Mouse (Mus musculus) limb, embryonic 13.5 days (tissue): ENCODE measurements around the gene Shank1. TPM values are rescaled to one million over a fixed set of nuclear protein-coding genes. Genes with fewer than 3 reads are reported as not detected.

Experiments used
- ATAC-seq: fragments of 200-750 bp; cut with Nextera tagmentation; 2 replicates; pipeline ENCODE4 v1.8.0; 2017; ENCODE audit warnings: low read depth, moderate number of reproducible peaks, moderate TSS enrichment; ENCODE audit not compliant: low FRiP score
- H3K27ac ChIP-seq: fragments of 300-500 bp; sonication (generic); 2 replicates; pipeline ENCODE4 v1.5.1; 2015; ENCODE audit warnings: inconsistent platforms, mild to moderate bottlenecking, moderate library complexity
- H3K27me3 ChIP-seq: fragments of 300-500 bp; sonication (generic); 2 replicates; pipeline ENCODE4 v1.6.1; 2015; ENCODE audit warnings: mild to moderate bottlenecking, inconsistent platforms
- H3K36me3 ChIP-seq: fragments of 300-500 bp; sonication (generic); 2 replicates; pipeline ENCODE4 v1.6.1; 2015; ENCODE audit warnings: inconsistent platforms, mild to moderate bottlenecking, moderate library complexity
- H3K4me1 ChIP-seq: fragments of 300-500 bp; sonication (generic); 2 replicates; pipeline ENCODE4 v1.6.1; 2015; ENCODE audit warnings: inconsistent platforms
- H3K4me2 ChIP-seq: fragments of 300-500 bp; sonication (generic); replicated peaks from 2 replicates; pipeline ENCODE4 v1.6.1; 2015; ENCODE audit warnings: inconsistent platforms, mild to moderate bottlenecking, moderate library complexity
- H3K4me3 ChIP-seq: fragments of 300-500 bp; sonication (generic); 2 replicates; pipeline ENCODE4 v1.5.1; 2015; ENCODE audit warnings: moderate library complexity, mild to moderate bottlenecking, inconsistent platforms
- H3K9ac ChIP-seq: fragments of 300-500 bp; sonication (generic); 2 replicates; pipeline ENCODE4 v1.6.1; 2015; ENCODE audit warnings: mild to moderate bottlenecking, inconsistent platforms
- H3K9me3 ChIP-seq: fragments of 300-500 bp; sonication (generic); 2 replicates; pipeline ENCODE4 v1.6.1; 2016; ENCODE audit warnings: inconsistent platforms
- WGBS: fragments of 180-500 bp; shearing (Covaris S2); methylation state at CpG from one replicate; pipeline ENCODE4 v1.1.7; 2015; 5-methylcytosine and 5-hydroxymethylcytosine counted together
- polyA plus RNA-seq: library from polyadenylated mRNA; unstranded; fragments of >200 nt; fragmentation: Nextera tagmentation; extraction: Ambion mirVana; gene quantifications from 2 replicates; pipeline ENCODE4 v1.2.1, GENCODE M21; 2015

The Shank1 gene
- polyA plus RNA-seq, 1 experiment from 2014 or later, result 3.3 TPM

DNA sequence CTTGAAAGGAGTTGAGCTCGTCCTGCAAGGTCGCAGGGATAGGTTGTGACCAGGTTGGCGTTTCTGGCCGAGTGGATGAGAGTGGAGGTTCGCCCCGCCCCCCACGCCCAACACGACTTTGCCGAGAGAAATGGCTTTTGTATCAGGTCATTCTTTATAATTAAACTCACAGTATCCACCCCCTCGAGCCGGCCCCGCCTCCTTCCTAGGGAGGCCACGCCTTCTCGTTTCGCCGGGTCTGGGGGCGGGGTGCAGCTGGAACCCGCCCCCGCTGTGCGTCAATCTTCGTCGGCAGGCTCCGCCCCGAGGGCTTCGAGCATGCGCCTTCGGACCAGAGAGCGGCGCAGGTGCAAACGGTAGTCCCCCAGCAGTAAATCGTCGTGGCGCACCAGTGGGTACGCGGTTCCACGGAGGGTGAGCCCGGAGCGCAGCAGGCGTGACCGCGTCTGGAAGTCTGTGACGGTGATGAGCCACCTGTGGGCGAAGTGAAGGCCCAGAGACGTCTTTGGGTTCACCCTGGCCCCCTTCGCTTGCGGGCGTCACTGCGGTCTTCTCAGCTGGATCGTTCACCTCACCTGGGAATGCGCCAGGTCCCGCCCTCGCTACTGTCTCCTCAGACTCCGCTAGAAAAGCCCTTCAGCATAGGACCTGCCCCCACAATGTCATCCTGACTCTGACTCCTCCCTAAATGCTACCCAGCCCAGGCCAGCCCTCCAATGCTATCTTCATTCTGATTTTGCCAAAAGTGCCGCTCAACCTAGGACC is 50.0 kb downstream of the Shank1 start:
- H3K9me3 ChIP-seq, result no peaks in the 10 kb centered on the region
- H3K4me1 ChIP-seq, result peaks cover 32% of the 10 kb centered on the region
- peaks cover 89% of the 10 kb centered on the region for H3K27me3 ChIP-seq
- H3K9ac ChIP-seq, result peak overlapping the region; percentile 48
- H3K4me3 ChIP-seq, result peak overlapping the region; percentile 46
- no peak overlapping the region for H3K27ac ChIP-seq
- ATAC-seq, result peak; percentile 60
- under 1% methylated on average over 54 of the region's 54 CpGs for WGBS
- peak overlapping the region; percentile 79 for H3K4me2 ChIP-seq
- no peaks in the 10 kb centered on the region for H3K36me3 ChIP-seq

- WGBS, result 8% methylated on average over 21 of the region's 21 CpGs
- peaks cover 85% of the 10 kb centered on the region for H3K27me3 ChIP-seq
- H3K9ac ChIP-seq, result no peak overlapping the region
- no peaks in the 10 kb centered on the region for H3K9me3 ChIP-seq
- H3K27ac ChIP-seq, result no peak overlapping the region
- no peak for ATAC-seq
- peak overlapping the region; percentile 79 for H3K4me2 ChIP-seq
- no peaks in the 10 kb centered on the region for H3K36me3 ChIP-seq
- peak overlapping the region; percentile 46 for H3K4me3 ChIP-seq
- peaks cover 32% of the 10 kb centered on the region for H3K4me1 ChIP-seq
Observed at GRCm38 (mm10) chr7:44360792-44361301, 50.8 kb downstream of the Shank1 start.

- H3K27me3 ChIP-seq, result peaks cover 4% of the 10 kb centered on the region; the same call in 1 of the 2 replicates
- H3K36me3 ChIP-seq, result no peaks in the 10 kb centered on the region
- no peaks in the 10 kb centered on the region for H3K9me3 ChIP-seq
- no peak for ATAC-seq
- no peak overlapping the region for H3K4me2 ChIP-seq
- no peak overlapping the region for H3K4me3 ChIP-seq
- H3K9ac ChIP-seq, result no peak overlapping the region
- WGBS, result 92% methylated on average over 8 of the region's 8 CpGs
- no peak overlapping the region for H3K27ac ChIP-seq
- peaks cover 9% of the 10 kb centered on the region for H3K4me1 ChIP-seq
Observed at GRCm38 (mm10) chr7:44372678-44373077, 62.6 kb downstream of the Shank1 start.

DNA sequence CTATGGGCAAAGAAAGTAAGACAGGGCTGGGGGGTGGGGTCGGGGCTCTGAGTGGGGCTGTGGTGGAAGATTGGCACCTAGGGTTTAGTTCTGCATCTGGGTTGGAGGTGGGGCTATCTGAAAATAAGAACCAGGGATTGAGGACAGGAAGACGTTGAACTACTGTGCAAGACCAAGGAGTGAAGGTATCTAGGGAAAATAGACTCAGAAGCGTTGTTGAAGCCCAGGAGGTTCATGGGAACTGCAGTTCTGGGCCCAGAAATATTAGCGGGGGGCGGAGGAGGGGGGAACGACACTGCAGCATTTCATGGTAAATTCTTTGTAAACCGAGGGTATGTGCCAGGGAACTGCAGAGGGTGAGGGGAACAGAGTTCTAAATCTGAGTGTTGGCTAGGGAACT is 63.4 kb downstream of the Shank1 start:
- peak overlapping the region; percentile 51 for H3K9ac ChIP-seq
- H3K27me3 ChIP-seq, result peaks cover 4% of the 10 kb centered on the region; the same call in 1 of the 2 replicates
- H3K27ac ChIP-seq, result no peak overlapping the region
- no peak for ATAC-seq
- no peaks in the 10 kb centered on the region for H3K36me3 ChIP-seq
- WGBS, result 10% methylated on average over 7 of the region's 7 CpGs
- H3K4me2 ChIP-seq, result peak overlapping the region; percentile 82
- no peaks in the 10 kb centered on the region for H3K9me3 ChIP-seq
- peaks cover 9% of the 10 kb centered on the region for H3K4me1 ChIP-seq
- peak overlapping the region; percentile 57 for H3K4me3 ChIP-seq

GRCm38 (mm10) chr7:44373889-44374652 is 64.0 kb downstream of the Shank1 start:
- no peaks in the 10 kb centered on the region for H3K9me3 ChIP-seq
- peak overlapping the region; percentile 76 for H3K9ac ChIP-seq
- peak overlapping the region; percentile 39; the same call in 1 of the 2 replicates for H3K27ac ChIP-seq
- H3K4me1 ChIP-seq, result peaks cover 9% of the 10 kb centered on the region
- peak; percentile 93 for ATAC-seq
- peak overlapping the region; percentile 57 for H3K4me3 ChIP-seq
- 1% methylated on average over 19 of the region's 19 CpGs for WGBS
- peaks cover 4% of the 10 kb centered on the region; the same call in 1 of the 2 replicates for H3K27me3 ChIP-seq
- H3K36me3 ChIP-seq, result no peaks in the 10 kb centered on the region
- peak overlapping the region; percentile 82 for H3K4me2 ChIP-seq

- Histone ChIP-seq H3K4me2 (peak overlapping the region; percentile 82), H3K9ac (peak overlapping the region; percentile 76), H3K4me3 (peak overlapping the region; percentile 57), H3K27me3 (peaks cover 4% of the 10 kb centered on the region; the same call in 1 of the 2 replicates), H3K4me1 (peaks cover 9% of the 10 kb centered on the region), H3K36me3 (no peaks in the 10 kb centered on the region), H3K9me3 (no peaks in the 10 kb centered on the region), H3K27ac (peak overlapping the region; percentile 39; the same call in 1 of the 2 replicates)
- 4% methylated on average over 5 of the region's 5 CpGs for WGBS
- ATAC-seq, result no peak
Observed at GRCm38 (mm10) chr7:44374756-44375155, 64.7 kb downstream of the Shank1 start.

DNA sequence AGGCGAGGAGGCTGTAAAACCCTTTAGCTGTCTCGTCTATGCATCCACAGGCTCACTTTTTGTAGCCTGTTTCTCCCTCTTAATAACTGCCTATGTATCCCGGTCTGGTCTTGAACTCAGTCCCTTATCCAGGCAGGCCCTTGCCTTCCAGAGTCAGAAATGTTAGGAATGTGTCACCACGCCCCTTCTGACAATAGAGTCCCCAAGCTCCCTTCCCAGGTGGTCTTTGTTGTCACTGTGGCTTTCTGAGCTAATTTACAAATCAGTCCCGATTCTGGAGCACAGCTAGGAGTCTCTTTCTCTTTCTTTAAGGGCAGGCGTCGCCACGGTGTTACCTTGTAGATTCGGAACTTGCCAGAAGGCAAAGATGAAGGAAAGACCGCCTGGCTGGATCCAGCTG is 65.2 kb downstream of the Shank1 start:
- H3K4me3 ChIP-seq, result peak overlapping the region; percentile 57; the same call in 1 of the 2 replicates
- peak overlapping the region; percentile 82 for H3K4me2 ChIP-seq
- no peaks in the 10 kb centered on the region for H3K36me3 ChIP-seq
- no peak overlapping the region for H3K9ac ChIP-seq
- WGBS, result 9% methylated on average over 10 of the region's 10 CpGs
- no peak overlapping the region for H3K27ac ChIP-seq
- no peaks in the 10 kb centered on the region for H3K9me3 ChIP-seq
- peaks cover 9% of the 10 kb centered on the region for H3K4me1 ChIP-seq
- peaks cover 4% of the 10 kb centered on the region; the same call in 1 of the 2 replicates for H3K27me3 ChIP-seq
- ATAC-seq, result no peak

GRCm38 (mm10) chr7:44375793-44376192 is 65.7 kb downstream of the Shank1 start:
- H3K27ac ChIP-seq, result no peak overlapping the region
- H3K27me3 ChIP-seq, result peaks cover 4% of the 10 kb centered on the region; the same call in 1 of the 2 replicates
- H3K4me2 ChIP-seq, result no peak overlapping the region
- 66% methylated on average over 3 of the region's 3 CpGs for WGBS
- H3K36me3 ChIP-seq, result no peaks in the 10 kb centered on the region
- H3K4me3 ChIP-seq, result no peak overlapping the region
- no peak for ATAC-seq
- no peak overlapping the region for H3K9ac ChIP-seq
- no peaks in the 10 kb centered on the region for H3K9me3 ChIP-seq
- H3K4me1 ChIP-seq, result peaks cover 9% of the 10 kb centered on the region

DNA sequence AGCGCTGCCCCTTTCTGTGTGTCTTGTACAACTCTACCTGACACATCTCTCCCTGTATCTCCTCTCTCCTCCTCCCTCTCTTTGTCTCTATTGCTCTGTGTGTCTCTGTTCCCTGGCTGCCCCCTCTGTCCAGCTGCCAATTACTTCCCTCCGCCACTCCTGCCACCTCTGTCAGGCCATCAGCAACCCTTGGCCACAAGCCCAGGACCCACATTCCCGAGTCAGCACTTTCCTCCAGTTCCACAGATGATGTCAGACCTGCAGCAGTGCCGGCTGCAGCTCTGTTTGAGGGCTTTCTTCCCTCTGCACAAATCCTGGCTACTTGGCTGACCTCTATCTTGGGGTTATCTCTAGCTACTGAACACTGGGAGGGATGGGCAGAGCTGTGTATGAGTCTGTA is 68.2 kb downstream of the Shank1 start:
- Histone ChIP-seq H3K36me3 (no peaks in the 10 kb centered on the region), H3K4me2 (no peak overlapping the region), H3K9me3 (no peaks in the 10 kb centered on the region), H3K27me3 (peaks cover 13% of the 10 kb centered on the region), H3K4me1 (peaks cover 9% of the 10 kb centered on the region), H3K27ac (no peak overlapping the region), H3K4me3 (no peak overlapping the region), H3K9ac (no peak overlapping the region)
- WGBS, result 40% methylated on average over 4 of the region's 4 CpGs
- no peak for ATAC-seq

DNA sequence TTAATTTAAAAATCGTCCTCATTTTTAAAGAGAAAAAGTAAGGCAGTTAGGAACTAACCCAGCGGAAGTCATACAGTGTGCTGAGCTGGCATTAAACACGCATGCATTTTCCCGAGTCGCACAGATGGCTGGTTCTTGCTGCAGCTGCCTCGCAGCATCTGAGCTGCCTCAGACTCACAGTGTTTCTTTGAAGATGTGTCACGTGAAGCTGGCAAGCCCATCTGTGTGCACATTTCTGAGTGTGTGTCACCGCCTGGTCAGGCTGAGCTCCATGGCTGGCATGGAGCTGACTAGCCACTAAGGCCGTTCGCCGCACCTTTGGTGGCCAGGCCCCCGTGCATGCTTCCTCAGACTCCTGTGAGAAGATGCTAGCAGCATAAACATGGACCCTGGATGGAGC is 72.5 kb downstream of the Shank1 start:
- Histone ChIP-seq H3K9me3 (no peaks in the 10 kb centered on the region), H3K27me3 (peaks cover 38% of the 10 kb centered on the region), H3K4me2 (no peak overlapping the region), H3K9ac (no peak overlapping the region), H3K4me3 (no peak overlapping the region), H3K4me1 (no peaks in the 10 kb centered on the region), H3K27ac (no peak overlapping the region), H3K36me3 (no peaks in the 10 kb centered on the region)
- 77% methylated on average over 12 of the region's 12 CpGs for WGBS
- ATAC-seq, result no peak

GRCm38 (mm10) chr7:44383980-44384715 is 74.1 kb downstream of the Shank1 start, which contains the start of gene Syt3:
Gene Syt3, plus strand, starts transcription at chr7:44384102.
- Histone ChIP-seq H3K4me3 (peak within 1 kb of the TSS; percentile 55), H3K4me2 (peak within 1 kb of the TSS; percentile 91), H3K27me3 (peaks cover 46% of the 10 kb centered on the region), H3K4me1 (no peaks in the 10 kb centered on the region), H3K27ac (no peak within 1 kb of the TSS), H3K9ac (peak within 1 kb of the TSS; percentile 64), H3K36me3 (no peaks in the 10 kb centered on the region), H3K9me3 (no peaks in the 10 kb centered on the region)
- peak; percentile 88 for ATAC-seq
- 1% methylated on average over 24 of the region's 33 CpGs for WGBS
